Mouse (Mus musculus) midbrain, embryonic 11.5 days (tissue): ENCODE measurements around the gene Myod1. TPM values are rescaled to one million over a fixed set of nuclear protein-coding genes. Genes with fewer than 3 reads are reported as not detected.

ENCODE experiments used
- polyA plus RNA-seq: library from polyadenylated mRNA; unstranded; fragments of >200 nt; fragmentation: Nextera tagmentation; extraction: Ambion mirVana; gene quantifications from 2 replicates; pipeline ENCODE4 v1.2.1, GENCODE M21; 2014

Gene Myod1
- polyA plus RNA-seq, 1 experiment from 2014 or later: not detected

Other genes with a start within 250 kb of the Myod1 start
- gene Abcc8, start 196.4 kb upstream of the Myod1 start, polyA plus RNA-seq: 0.46 and 0.49 TPM in 2 replicates
- gene Ush1c, start 138.0 kb upstream of the Myod1 start, polyA plus RNA-seq: 2.6 and 2.8 TPM in 2 replicates
- not detected in 2 replicates for gene Otog, start 135.5 kb upstream of the Myod1 start, polyA plus RNA-seq
- 1.4 and 1.8 TPM in 2 replicates for gene Kcnc1, start 20.0 kb downstream of the Myod1 start, polyA plus RNA-seq